Mouse (Mus musculus): Measurements from ENCODE around the gene Rtl8b. TPM values are rescaled to one million over a fixed set of nuclear protein-coding genes. Genes with fewer than 3 reads are reported as not detected.

Gene Rtl8b
- total RNA-seq, 2 experiments from 2014 or later, result 93.5 to 96.4 TPM

Other genes starting within 250 kb of the Rtl8b start
- not detected for gene Etd, start 235.5 kb downstream of the Rtl8b start, total RNA-seq (2021)
- 100 to 1,000 TPM; 100 to 111 TPM for gene Rtl8c, start 62.4 kb downstream of the Rtl8b start, total RNA-seq (2021)
- gene Gm14597, start 61.4 kb downstream of the Rtl8b start, total RNA-seq (2021), result not detected
- gene Rtl8a, start 26.7 kb downstream of the Rtl8b start, total RNA-seq (2021), result 100 to 1,000 TPM; 145 to 168 TPM
- gene 4930502E18Rik, start 54.4 kb upstream of the Rtl8b start, total RNA-seq (2021), result not detected
- gene 1700013H16Rik, start 87.4 kb upstream of the Rtl8b start, total RNA-seq (2021), result not detected
- gene Zfp36l3, start 106.0 kb upstream of the Rtl8b start, total RNA-seq (2021), result not detected
- gene Xlr, start 127.3 kb upstream of the Rtl8b start, total RNA-seq (2021), result 1 to 10 TPM in 1 of 2 experiments, under 1 TPM in 1; 0.76 to 1.2 TPM